Mouse (Mus musculus) CH12.LX (cell line): Measurements from ENCODE around the gene Mas1. TPM values are rescaled to one million over a fixed set of nuclear protein-coding genes. Genes with fewer than 3 reads are reported as not detected.

Source experiments
- DNase-seq: peaks from one replicate; pipeline ENCODE4 v3.0.0-alpha.2; 2013; ENCODE audit errors: extremely low read depth
- H3K27ac ChIP-seq: 2 replicates; pipeline ENCODE4 v1.5.1; 2012; ENCODE audit warnings: low read depth, mild to moderate bottlenecking, control low read depth, moderate library complexity; ENCODE audit not compliant: insufficient read depth
- H3K27me3 ChIP-seq: replicated peaks from 2 replicates; pipeline ENCODE3; 2012; ENCODE audit warnings: inconsistent platforms
- H3K36me3 ChIP-seq, 2 experiments: replicated peaks in 1 of 2; 2 replicates each; pipeline versions ENCODE3 to v1.6.1; 2012; ENCODE audit warnings: inconsistent platforms in 1 of 2, low read length in 1 of 2, mild to moderate bottlenecking in 1 of 2, mixed read lengths in 1 of 2, moderate library complexity in 1 of 2; ENCODE audit not compliant: control insufficient read depth in 1 of 2, insufficient read depth in 1 of 2
- H3K4me1 ChIP-seq, 2 experiments: 2 replicates each; pipeline ENCODE4 v1.6.1; 2012; ENCODE audit warnings: inconsistent platforms in 1 of 2, moderate library complexity in 1 of 2; ENCODE audit not compliant: insufficient read depth in 2 of 2, control insufficient read depth in 1 of 2
- H3K4me2 ChIP-seq: 2 replicates; pipeline ENCODE4 v1.6.1; 2012; ENCODE audit warnings: low read depth, mild to moderate bottlenecking, control low read depth; ENCODE audit not compliant: poor library complexity, insufficient read depth, severe bottlenecking
- H3K4me3 ChIP-seq, 3 experiments: fragments of 150-350 bp in 1 of 3; sonication (generic) in 1 of 3; replicated peaks in 1 of 3; 2 replicates each; pipeline versions ENCODE3 to v1.5.1; 2011 to 2012; ENCODE audit warnings: low read depth in 2 of 3, low read length in 2 of 3, mild to moderate bottlenecking in 2 of 3, moderate library complexity in 2 of 3, control low read depth in 1 of 3, improper control_type of control experiment in 1 of 3, inconsistent platforms in 1 of 3, mixed read lengths in 1 of 3; ENCODE audit not compliant: poor library complexity in 1 of 3
- H3K79me2 ChIP-seq: replicated peaks from 2 replicates; pipeline ENCODE4 v1.6.1; 2012; ENCODE audit warnings: mild to moderate bottlenecking, moderate library complexity; ENCODE audit not compliant: control insufficient read depth, poor library complexity, insufficient read depth, severe bottlenecking; ENCODE audit errors: extremely low read depth
- H3K9ac ChIP-seq: 2 replicates; pipeline ENCODE4 v1.6.1; 2012; ENCODE audit warnings: low read depth, mild to moderate bottlenecking, control low read depth, moderate library complexity; ENCODE audit not compliant: insufficient read depth
- H3K9me3 ChIP-seq: replicated peaks from 2 replicates; pipeline ENCODE3; 2012; ENCODE audit warnings: low read length, inconsistent platforms, mixed read lengths
- CHD1 ChIP-seq: IDR thresholded peaks from 2 replicates; pipeline ENCODE4 v1.6.1; 2012; ENCODE audit warnings: low read depth, low read length, improper control_type of control experiment, inconsistent platforms
- E2F4 ChIP-seq: IDR thresholded peaks from 2 replicates; pipeline ENCODE4 v1.6.1; 2011; ENCODE audit warnings: low read depth, low read length, improper control_type of control experiment; ENCODE audit not compliant: insufficient replicate concordance
- ELF1 ChIP-seq: IDR thresholded peaks from 2 replicates; pipeline ENCODE4 v1.6.1; 2014; ENCODE audit warnings: low read depth, mild to moderate bottlenecking, inconsistent platforms, low read length, improper control_type of control experiment
- EP300 ChIP-seq: IDR thresholded peaks from 2 replicates; pipeline ENCODE4 v1.6.1; 2011; ENCODE audit warnings: low read length, improper control_type of control experiment
- ETS1 ChIP-seq: conservative IDR thresholded peaks from 2 replicates; pipeline ENCODE4 v1.6.1; 2012; ENCODE audit warnings: low read depth, mild to moderate bottlenecking, inconsistent platforms, low read length, improper control_type of control experiment, moderate library complexity
- GABPA ChIP-seq: IDR thresholded peaks from 2 replicates; pipeline ENCODE4 v1.6.1; 2012; ENCODE audit warnings: low read depth, low read length, improper control_type of control experiment, inconsistent platforms; ENCODE audit not compliant: insufficient replicate concordance
- IRF4 ChIP-seq: IDR thresholded peaks from 2 replicates; pipeline ENCODE4 v1.6.1; 2014; ENCODE audit warnings: low read depth, mild to moderate bottlenecking, inconsistent platforms, low read length, improper control_type of control experiment
- JUN ChIP-seq: IDR thresholded peaks from 2 replicates; pipeline ENCODE4 v1.6.1; 2011; ENCODE audit warnings: low read depth, mild to moderate bottlenecking, low read length, improper control_type of control experiment, moderate library complexity; ENCODE audit not compliant: insufficient read depth
- MAFK ChIP-seq: IDR thresholded peaks from 2 replicates; pipeline ENCODE4 v1.6.1; 2011; ENCODE audit warnings: low read length, improper control_type of control experiment; ENCODE audit not compliant: insufficient replicate concordance
- MAX ChIP-seq: IDR thresholded peaks from 2 replicates; pipeline ENCODE4 v1.6.1; 2011; ENCODE audit warnings: low read length, improper control_type of control experiment
- MAZ ChIP-seq: IDR thresholded peaks from 2 replicates; pipeline ENCODE4 v1.6.1; 2012; ENCODE audit warnings: low read depth, mild to moderate bottlenecking, inconsistent platforms, low read length, improper control_type of control experiment, moderate library complexity
- MXI1 ChIP-seq: IDR thresholded peaks from 2 replicates; pipeline ENCODE4 v1.6.1; 2011; ENCODE audit warnings: mild to moderate bottlenecking, low read depth, low read length, improper control_type of control experiment
- PAX5 ChIP-seq: IDR thresholded peaks from 2 replicates; pipeline ENCODE4 v1.6.1; 2012; ENCODE audit warnings: low read length, inconsistent platforms, mixed read lengths
- POLR2AphosphoS2 ChIP-seq: IDR thresholded peaks from 2 replicates; pipeline ENCODE4 v1.6.1; 2011; ENCODE audit warnings: low read depth, low read length, improper control_type of control experiment
- RCOR1 ChIP-seq: conservative IDR thresholded peaks from 2 replicates; pipeline ENCODE4 v1.6.1; 2012; ENCODE audit warnings: low read depth, mild to moderate bottlenecking, inconsistent platforms, low read length, improper control_type of control experiment
- SIN3A ChIP-seq: IDR thresholded peaks from 2 replicates; pipeline ENCODE4 v1.6.1; 2012; ENCODE audit warnings: low read length, improper control_type of control experiment, inconsistent platforms
- UBTF ChIP-seq: IDR thresholded peaks from 2 replicates; pipeline ENCODE4 v1.6.1; 2012; ENCODE audit warnings: low read depth, mild to moderate bottlenecking, inconsistent platforms, low read length, improper control_type of control experiment, moderate library complexity
- USF1 ChIP-seq: IDR thresholded peaks from 2 replicates; pipeline ENCODE4 v1.6.1; 2014; ENCODE audit warnings: low read depth, mild to moderate bottlenecking, inconsistent platforms, low read length, improper control_type of control experiment
- ZC3H11A ChIP-seq: IDR thresholded peaks from 2 replicates; pipeline ENCODE4 v1.6.1; 2012; ENCODE audit warnings: low read depth, mild to moderate bottlenecking, inconsistent platforms, low read length, improper control_type of control experiment
- ZKSCAN1 ChIP-seq: IDR thresholded peaks from 2 replicates; pipeline ENCODE4 v1.6.1; 2012; ENCODE audit warnings: low read depth, inconsistent platforms, low read length, improper control_type of control experiment, borderline replicate concordance
- dilution Hi-C: fragments of 300-500 bp; cut with MboI; formaldehyde crosslinking; loops from 2 replicates; pipeline ENCODE4 v1.14.3; 2020; ENCODE audit warnings: low sequenced_read_pairs; ENCODE audit not compliant: extremely low pct_unique_long_range_greater_than_20kb, extremely low pct_ligation_motif_present
- in situ Hi-C: fragments of 300-500 bp; cut with MboI; formaldehyde crosslinking; loops from 3 replicates; pipeline ENCODE4 v1.14.3; 2019; ENCODE audit warnings: low sequenced_read_pairs, low pct_ligation_motif_present, low pct_unique_long_range_greater_than_20kb, mixed read lengths
- polyA plus RNA-seq: library from polyadenylated mRNA; unstranded; fragments of >175 nt; gene quantifications from 2 replicates; pipeline ENCODE4 v1.2.1, GENCODE M21; 2012; ENCODE audit warnings: low read depth; ENCODE audit not compliant: insufficient read length
- total RNA-seq, 2 experiments: library from RNA; depleted of rRNA; stranded (reverse); fragments of 300-350 nt in 1 of 2; fragments of >200 nt in 1 of 2; gene quantifications; 2 replicates each; pipeline ENCODE4 v1.2.3; 2012 to 2014

Mas1 gene
- total and polyA plus RNA-seq, 3 experiments = 0.19 TPM; not detected in 2

DNA sequence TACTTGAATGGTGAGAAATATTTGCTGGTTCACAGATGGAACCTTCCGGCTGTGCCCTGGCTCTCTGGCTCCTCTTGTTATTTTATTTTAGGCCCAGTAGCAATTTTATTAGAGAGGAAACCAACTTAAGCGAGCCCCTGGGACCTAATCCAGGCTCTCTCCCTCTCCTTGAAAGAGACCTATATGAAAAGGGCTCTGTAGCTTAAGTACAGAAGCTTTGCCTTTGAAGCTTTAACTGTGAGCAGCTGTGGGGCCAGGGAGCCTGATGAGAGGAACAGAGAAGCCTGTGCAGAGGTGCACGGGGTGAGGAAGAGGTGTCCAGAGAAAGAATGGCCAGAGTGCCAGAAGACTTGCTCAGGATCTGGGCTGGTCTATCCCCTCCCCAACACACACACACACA, 33.1 kb downstream of the Mas1 start:
- in situ Hi-C loops = no loop called here
- no peak overlapping the region for H3K9ac ChIP-seq
- H3K9me3 ChIP-seq = no peaks in the 10 kb centered on the region
- no peaks in the 10 kb centered on the region for H3K4me1 ChIP-seq
- H3K4me3 ChIP-seq = no peak overlapping the region
- H3K27me3 ChIP-seq = no peaks in the 10 kb centered on the region
- TF ChIP-seq EP300 = no peak
- TF ChIP-seq RCOR1 = no peak
- no peak for TF ChIP-seq ZC3H11A
- TF ChIP-seq ELF1 = no peak
- TF ChIP-seq, all 38 proteins: peak for 0
- dilution Hi-C loops = no loop called here
- Histone ChIP-seq H3K79me2 (no peaks in the 10 kb centered on the region), H3K27ac (no peak overlapping the region), H3K4me2 (no peak overlapping the region), H3K36me3 (no peaks in the 10 kb centered on the region)
- no peak for DNase-seq

GRCm38 (mm10) chr17:12834317-12834716, 33.6 kb downstream of the Mas1 start:
- Histone ChIP-seq H3K9ac (no peak overlapping the region), H3K27me3 (no peaks in the 10 kb centered on the region), H3K27ac (no peak overlapping the region), H3K4me2 (no peak overlapping the region), H3K4me1 (no peaks in the 10 kb centered on the region), H3K4me3 (no peak overlapping the region), H3K9me3 (no peaks in the 10 kb centered on the region), H3K36me3 (no peaks in the 10 kb centered on the region), H3K79me2 (no peaks in the 10 kb centered on the region)
- in situ Hi-C loops = no loop called here
- TF ChIP-seq MXI1 = no peak
- no peak for TF ChIP-seq JUN
- no peak for TF ChIP-seq IRF4
- TF ChIP-seq CHD1 = no peak
- no peak for TF ChIP-seq SIN3A
- TF ChIP-seq MAZ = no peak
- TF ChIP-seq E2F4 = no peak
- no peak for TF ChIP-seq GABPA
- TF ChIP-seq ETS1 = no peak
- no peak for TF ChIP-seq ZKSCAN1
- no peak for TF ChIP-seq UBTF
- TF ChIP-seq EP300 = no peak
- no peak for TF ChIP-seq MAFK
- TF ChIP-seq POLR2AphosphoS2 = no peak
- TF ChIP-seq USF1 = no peak
- TF ChIP-seq ELF1 = no peak
- TF ChIP-seq MAX = no peak
- no peak for TF ChIP-seq PAX5
- TF ChIP-seq, all 38 proteins: peak for 0
- no peak for DNase-seq
- dilution Hi-C loops = no loop called here
